Mouse (Mus musculus) gastrocnemius, adult 8-10 months (tissue): ENCODE data around the gene Anks3. TPM values are rescaled to one million over a fixed set of nuclear protein-coding genes. Genes with fewer than 3 reads are reported as not detected.
A peak's percentile ranks its signal among the peaks of the same experiment; 100 is the strongest.

Source experiments
- DNase-seq, 2 experiments: peaks; one replicate each; pipeline ENCODE4 v3.0.0; 2022; ENCODE audit warnings: low spot score in 2 of 2
- total RNA-seq, 4 experiments: library from RNA; stranded (reverse); gene quantifications; 2 replicates each; pipeline ENCODE4 v1.2.4; 2022

The Anks3 gene
- total RNA-seq, 4 experiments from 2014 or later = 8.1 to 14.2 (median 12.0) TPM

- DNase-seq = no peak
These were observed 5.2 kb upstream of the Anks3 start for GRCm38 (mm10) chr16:4969055-4969843.

- DNase-seq = no peak
These were observed 4.4 kb upstream of the Anks3 start for GRCm38 (mm10) chr16:4968426-4968825.

DNA sequence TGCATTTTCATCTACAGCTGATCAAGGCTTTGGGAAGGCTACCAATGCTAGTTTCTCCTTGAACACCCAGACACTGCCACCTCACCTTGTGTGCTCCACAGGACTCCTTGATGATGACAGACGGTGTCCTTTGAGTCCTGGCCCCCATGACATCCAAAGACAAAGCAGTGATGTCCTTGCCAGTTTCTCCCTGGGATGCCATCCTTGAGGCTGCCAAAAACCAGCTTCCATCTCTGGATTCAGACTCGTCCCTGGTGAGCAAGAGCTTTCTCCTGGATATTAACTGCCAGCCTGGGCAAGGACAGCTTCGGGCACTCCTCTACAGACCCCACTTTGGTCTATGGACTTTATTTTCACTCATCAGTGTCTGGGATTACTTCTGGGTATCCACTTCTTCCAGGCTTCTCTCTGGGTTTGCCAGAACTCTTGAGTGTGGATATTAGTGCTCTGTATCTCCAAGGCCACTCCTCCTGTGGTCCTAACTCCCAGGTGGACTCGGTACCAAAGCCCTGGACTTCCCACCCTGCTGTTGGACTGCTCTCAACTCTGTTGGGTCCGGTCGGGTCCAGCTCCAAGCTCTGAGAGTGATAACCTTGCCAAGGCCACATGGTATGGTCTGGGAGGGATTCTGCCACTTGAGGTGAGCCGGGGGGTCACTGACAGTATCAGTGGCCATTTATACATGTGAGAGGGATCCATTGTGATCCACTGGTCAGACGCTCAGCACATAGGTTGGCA is 1.6 kb upstream of the Anks3 start:
- no peak for DNase-seq

DNA sequence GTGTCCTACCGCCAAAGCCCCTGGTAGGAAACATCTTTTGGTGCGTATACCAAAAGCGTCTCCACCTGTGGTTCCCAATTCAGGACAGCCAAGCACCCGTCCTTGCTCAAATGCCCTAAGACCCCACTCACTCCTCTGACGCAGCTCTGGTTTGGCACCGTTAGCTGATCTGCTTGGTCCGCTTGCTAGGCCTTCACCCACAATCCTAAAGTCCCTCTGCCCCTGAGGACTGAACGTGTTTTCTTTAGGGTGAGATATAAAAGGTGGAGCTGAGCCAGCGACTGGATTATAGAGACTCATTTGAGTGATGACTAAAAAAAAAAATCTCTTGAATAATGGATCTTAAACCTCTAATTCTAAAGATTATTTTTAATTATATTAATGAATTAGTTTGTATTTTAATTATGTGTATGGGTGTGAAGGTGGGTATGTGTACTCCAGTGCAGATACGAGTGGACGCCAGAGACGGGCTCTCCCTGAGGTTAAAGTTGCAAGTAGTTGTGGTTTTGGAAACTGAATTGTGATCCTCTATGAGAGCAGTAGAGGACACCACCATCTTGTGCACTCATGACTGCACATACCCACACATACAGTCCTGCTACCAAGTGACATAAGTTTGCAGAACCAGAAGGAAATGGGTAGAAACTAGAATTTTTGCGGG is 856 bp upstream of the Anks3 start:
- DNase-seq = no peak

DNA sequence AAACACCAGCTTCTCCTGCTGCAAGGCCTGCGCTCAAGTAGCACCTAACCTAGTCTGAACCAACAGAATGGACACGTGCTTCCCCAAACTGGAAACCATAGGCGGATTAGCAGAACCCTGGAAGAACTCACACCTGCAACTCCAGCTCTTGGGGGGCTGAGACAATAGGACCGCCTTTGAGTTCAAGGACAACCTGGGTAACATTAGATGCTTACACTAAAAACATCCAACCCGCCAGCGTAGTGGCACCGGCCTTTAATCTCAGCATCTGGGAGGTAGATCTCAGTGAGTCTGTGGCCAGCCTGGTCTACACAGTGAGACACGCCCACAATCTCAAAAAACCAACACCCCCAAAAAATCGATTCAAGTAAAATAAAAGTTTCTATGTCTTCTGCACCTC is 659 bp downstream of the Anks3 start:
- no peak for DNase-seq

GRCm38 (mm10) chr16:4960260-4960659 is 3.7 kb downstream of the Anks3 start:
- DNase-seq = no peak

DNA sequence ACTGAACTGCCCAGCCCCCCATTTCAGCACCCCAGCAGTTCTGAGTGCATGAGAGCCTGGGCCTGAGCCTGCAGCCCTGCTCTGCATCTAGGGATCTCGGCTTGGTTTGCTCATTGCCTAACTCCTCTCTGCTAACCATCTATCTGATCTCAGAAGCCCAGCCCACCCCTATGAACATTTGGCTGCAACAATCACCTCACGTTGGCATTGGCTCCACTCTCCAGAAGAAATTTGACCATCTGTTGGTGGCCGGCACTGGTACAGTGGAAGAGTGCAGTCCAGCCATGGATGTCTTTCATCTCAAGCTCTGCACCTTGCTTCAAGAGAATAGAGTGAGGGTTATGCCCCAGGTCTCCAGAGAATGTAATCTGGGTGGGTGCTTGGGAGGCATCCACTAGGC is 6.6 kb downstream of the Anks3 start:
- no peak for DNase-seq

- DNase-seq = no peak
These were observed 7.4 kb downstream of the Anks3 start for GRCm38 (mm10) chr16:4956609-4957008.

- DNase-seq = no peak
These were observed 16.6 kb downstream of the Anks3 start for GRCm38 (mm10) chr16:4947378-4947777.

DNA sequence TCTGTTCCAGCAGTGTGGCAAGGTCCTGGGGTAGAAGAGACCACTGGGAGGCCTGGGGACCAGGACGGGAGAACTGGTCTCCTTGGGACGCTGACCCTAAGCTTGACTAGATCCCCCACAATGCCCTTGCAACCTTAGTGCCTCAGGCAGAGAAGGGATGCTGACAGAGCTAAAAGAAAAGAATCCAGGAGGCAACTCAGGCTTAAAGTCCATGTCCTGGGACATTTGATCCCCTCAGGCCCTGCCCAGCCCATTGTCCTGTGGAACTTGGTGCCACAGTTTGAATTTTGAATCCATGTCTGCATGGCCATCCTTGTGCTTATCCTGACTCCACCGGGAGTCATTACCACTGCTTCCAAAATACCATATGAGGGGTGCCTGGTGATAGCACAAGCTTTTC is 17.9 kb downstream of the Anks3 start:
- no peak for DNase-seq

GRCm38 (mm10) chr16:4945415-4945814 is 18.6 kb downstream of the Anks3 start:
- no peak for DNase-seq

DNA sequence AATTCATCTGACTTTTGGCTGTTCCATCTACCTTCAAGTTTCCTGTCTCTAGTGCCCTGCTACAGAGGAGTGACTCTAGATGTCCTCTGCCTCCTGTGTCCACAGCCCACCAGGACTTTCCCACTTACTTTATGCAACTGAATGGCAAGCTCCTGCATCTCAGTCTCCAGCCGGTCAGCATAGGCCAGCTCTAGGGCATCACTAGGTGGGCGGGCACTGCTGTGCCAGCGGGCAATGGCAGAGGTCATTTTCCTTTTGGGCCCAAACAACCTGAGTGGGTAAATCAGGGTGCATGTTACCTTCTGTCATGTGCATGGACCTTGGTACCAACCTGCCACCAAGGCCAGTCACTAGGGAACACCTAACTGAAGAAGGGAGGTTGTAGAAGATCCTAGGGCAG is 20.6 kb downstream of the Anks3 start:
- no peak for DNase-seq

DNA sequence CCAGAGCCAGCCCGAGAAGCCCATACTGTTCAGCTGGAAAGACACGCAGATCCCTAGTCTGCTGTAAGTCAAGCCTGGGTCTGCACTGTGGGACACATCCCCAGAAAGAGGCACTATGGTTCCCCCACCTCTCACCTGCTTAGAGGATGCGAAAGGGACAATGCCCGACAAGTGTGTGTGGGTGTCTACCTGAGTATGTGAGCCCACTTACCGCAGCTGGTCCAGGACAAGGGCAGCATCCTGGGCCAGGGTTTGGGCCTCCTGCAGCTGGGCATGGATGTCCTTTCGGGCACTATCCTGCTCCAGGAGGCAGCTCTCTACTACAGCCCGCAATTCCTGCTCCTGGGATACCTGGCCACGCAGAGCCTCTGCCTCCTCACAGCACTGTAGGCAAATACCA is 21.1 kb downstream of the Anks3 start:
- DNase-seq = no peak

DNA sequence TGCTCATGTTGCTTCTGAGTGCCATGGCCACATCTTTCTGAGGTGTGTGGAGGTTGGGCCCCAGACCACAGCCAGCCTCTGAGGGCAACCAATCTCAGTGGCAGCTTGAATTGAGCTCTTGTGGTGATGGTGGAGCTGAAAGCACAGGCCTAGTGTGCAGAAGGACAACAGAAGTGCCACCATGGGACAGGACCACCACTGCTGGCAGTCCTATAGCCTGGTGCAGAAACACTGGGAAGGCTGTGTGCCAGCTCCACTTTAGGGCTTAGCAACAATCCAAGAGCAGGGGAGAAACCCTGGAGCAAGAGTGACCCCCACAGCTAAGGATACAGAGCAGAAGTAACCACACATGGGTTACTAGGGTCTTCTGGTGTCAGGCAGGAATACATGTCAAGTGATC is 23.0 kb downstream of the Anks3 start:
- DNase-seq = no peak

DNA sequence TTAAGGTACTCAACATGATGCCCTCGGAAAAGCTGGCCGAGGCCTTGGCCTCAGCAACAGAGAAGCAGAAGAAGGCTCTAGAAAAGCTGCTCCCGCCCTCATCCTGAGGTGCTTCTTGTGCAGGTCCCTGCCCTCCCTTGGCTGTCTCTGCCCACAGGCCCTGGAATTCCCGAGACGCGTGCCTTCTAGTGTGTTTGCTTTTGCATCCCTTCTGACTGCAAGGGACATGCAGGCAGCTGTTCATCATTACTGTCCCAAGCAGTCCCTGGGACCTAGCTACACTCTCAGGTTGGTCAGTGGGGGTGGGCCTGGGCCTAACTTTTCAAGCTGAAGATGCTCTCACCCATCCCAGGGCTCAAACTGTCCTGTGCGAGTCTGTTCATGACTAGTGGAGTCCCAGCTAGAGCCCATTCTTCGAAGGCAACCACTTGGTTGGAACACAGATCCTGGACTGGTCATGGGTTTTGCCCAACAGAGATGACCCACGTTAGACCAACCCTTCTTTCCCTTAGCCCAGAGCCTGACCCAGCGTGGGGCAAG is 23.6 kb downstream of the Anks3 start:
- no peak for DNase-seq

- DNase-seq = no peak
These were observed 24.6 kb downstream of the Anks3 start for GRCm38 (mm10) chr16:4939412-4939811.

GRCm38 (mm10) chr16:4938989-4939388 is 25.0 kb downstream of the Anks3 start:
- peak; percentile 88 to 91 for DNase-seq

- no peak for DNase-seq
These were observed 25.5 kb downstream of the Anks3 start, which contains the start of gene Nudt16l1 for GRCm38 (mm10) chr16:4938461-4938860. Gene Nudt16l1 (plus strand): TSS chr16:4938761.

- no peak for DNase-seq
These were observed 26.4 kb downstream of the Anks3 start for GRCm38 (mm10) chr16:4937351-4938190.

GRCm38 (mm10) chr16:4935931-4936703 is 27.9 kb downstream of the Anks3 start:
- no peak for DNase-seq
